Mouse (Mus musculus) thymus, adult 2 months (tissue): ENCODE data around the gene Trak1.

Experiments
- CTCF ChIP-seq: fragments of 200-500 bp; IDR thresholded peaks from 2 replicates; pipeline ENCODE4 v1.5.1; 2012; ENCODE audit warnings: mild to moderate bottlenecking, control low read depth, low read length, moderate library complexity, borderline replicate concordance; ENCODE audit not compliant: control insufficient read depth, poor library complexity, insufficient read depth; ENCODE audit errors: extremely low read depth
- POLR2A ChIP-seq: fragments of 200-500 bp; IDR thresholded peaks from 2 replicates; pipeline ENCODE4 v1.6.1; 2012; ENCODE audit warnings: mild to moderate bottlenecking, low read length, control low read depth, moderate library complexity; ENCODE audit not compliant: control insufficient read depth, poor library complexity, insufficient read depth; ENCODE audit errors: extremely low read depth

DNA sequence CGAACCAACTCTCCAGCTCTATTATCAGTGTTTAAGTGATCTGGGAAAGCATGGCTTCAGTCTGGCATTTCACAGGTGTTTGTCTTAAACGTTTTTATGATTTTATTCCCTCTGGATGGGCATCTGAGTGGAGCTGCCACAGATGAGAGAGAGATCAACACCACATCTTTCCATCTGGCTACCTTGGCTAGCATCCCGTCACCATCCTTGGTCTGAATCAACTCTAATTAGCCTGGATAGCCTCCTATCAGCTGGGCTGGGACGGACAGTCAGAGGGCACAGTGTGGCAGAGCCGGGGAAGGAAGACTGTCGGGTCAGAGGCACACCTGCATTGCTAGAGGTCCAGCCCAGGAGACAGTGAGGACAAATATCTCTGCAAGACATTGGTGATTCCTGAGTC lies 15.4 kb upstream of the Trak1 start:
- no peak for TF ChIP-seq CTCF
- no peak for TF ChIP-seq POLR2A
